24 mouse cellular contexts compared by ENCODE assay signal in the genomic region with DNA sequence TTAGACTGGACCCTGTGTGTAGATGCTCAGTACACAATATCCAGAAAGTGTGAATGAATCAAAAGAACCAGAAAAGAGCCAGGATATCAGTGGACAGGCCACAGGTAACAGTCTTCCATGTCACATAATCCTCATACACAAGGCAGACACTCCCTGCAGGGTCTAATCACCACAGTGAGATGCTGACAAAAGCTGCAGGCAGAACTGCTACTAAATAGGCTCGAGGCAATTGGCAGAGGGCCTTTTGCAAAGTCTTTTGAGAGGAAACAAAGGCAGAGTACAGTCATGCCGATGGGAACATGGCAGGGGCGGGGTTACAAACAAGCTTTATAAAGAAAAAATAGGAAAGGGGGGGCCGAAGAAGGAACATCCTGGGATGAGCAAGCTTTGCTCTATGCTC.
DNase-seq lines count a peak whose midpoint lies in the region; ATAC-seq and TF ChIP-seq lines count a peak whose summit lies in the region.
"Had no signal": no experiment of that assay in that cellular context is flagged by ENCODE, and none has a peak within 500 bp of the region (broad histone marks: within the 10 kb centered on the region; RNA-seq: fewer than 3 reads in every experiment).

No protein-coding gene starts in this region.

- no peak overlapping the region for H3K27ac ChIP-seq in embryonic facial prominence, embryonic 14.5 days (replicated peaks; ENCODE audit: low read depth, low read length)
- no peak overlapping the region for H3K27ac ChIP-seq in embryonic facial prominence, embryonic 10.5 days (replicated peaks)
- H3K27ac ChIP-seq in midbrain, embryonic 13.5 days = no peak overlapping the region
- H3K27ac ChIP-seq in midbrain, embryonic 15.5 days = no peak overlapping the region
- H3K27ac ChIP-seq in forebrain, embryonic 16.5 days (ENCODE audit: low read length) = no peak overlapping the region
- H3K27ac ChIP-seq in left cerebral cortex, adult 2 months = no peak overlapping the region
- H3K27ac ChIP-seq: embryonic facial prominence, embryonic 12.5 days; hindbrain, embryonic 12.5 days; intestine, embryonic 15.5 days; neural tube, embryonic 15.5 days; stomach, embryonic 15.5 days had no signal

- H3K4me2 ChIP-seq in embryonic facial prominence, embryonic 14.5 days (ENCODE audit: low read depth, low read length) = no peak overlapping the region
- no peak overlapping the region for H3K4me2 ChIP-seq in midbrain, embryonic 13.5 days (replicated peaks)
- H3K4me2 ChIP-seq in midbrain, embryonic 15.5 days = no peak overlapping the region
- H3K4me2 ChIP-seq in forebrain, embryonic 16.5 days (ENCODE audit: low read length) = no peak overlapping the region
- H3K4me2 ChIP-seq: embryonic facial prominence, embryonic 12.5 days; heart, embryonic 11.5 days; hindbrain, embryonic 12.5 days; intestine, embryonic 15.5 days; liver, embryonic 11.5 days; neural tube, embryonic 15.5 days; stomach, embryonic 15.5 days had no signal

- DNase-seq in embryonic facial prominence, embryonic 14.5 days (ENCODE audit: low spot score) = peak; percentile 2
- no peak for DNase-seq in embryonic facial prominence, embryonic 10.5 days (ENCODE audit: low spot score)
- DNase-seq in ZHBTc4 (ENCODE audit: low read depth, low spot score) (peak; percentile 69), adipocyte (ENCODE audit: low spot score) (no peak)
- no peak for DNase-seq in left cerebral cortex, adult 2 months (ENCODE audit: extremely low spot score in 1 of 2, low spot score in 2 of 2)
- DNase-seq: cerebellum, adult 9-10 months; heart, postnatal 10 days; kidney, adult 9 months; kidney, postnatal 36 days; lung, adult 18-20 months; lung, postnatal 14 days; right cerebral cortex, postnatal 25 days; thymus, adult 18-20 months had no signal

- intact Hi-C loops in left cerebral cortex, adult 2 months (cut with DNase I) = no loop called here

- no peaks in the 10 kb centered on the region for H3K36me3 ChIP-seq in embryonic facial prominence, embryonic 14.5 days (ENCODE audit: control insufficient read depth, insufficient read depth, low read length)
- H3K36me3 ChIP-seq in embryonic facial prominence, embryonic 10.5 days (replicated peaks) = no peaks in the 10 kb centered on the region
- no peaks in the 10 kb centered on the region for H3K36me3 ChIP-seq in midbrain, embryonic 13.5 days
- H3K36me3 ChIP-seq in midbrain, embryonic 15.5 days (replicated peaks) = no peaks in the 10 kb centered on the region
- no peaks in the 10 kb centered on the region for H3K36me3 ChIP-seq in forebrain, embryonic 16.5 days (ENCODE audit: control insufficient read depth, insufficient read depth)
- H3K36me3 ChIP-seq: embryonic facial prominence, embryonic 12.5 days; G1E; hindbrain, embryonic 12.5 days; intestine, embryonic 15.5 days; neural tube, embryonic 15.5 days; stomach, embryonic 15.5 days had no signal

- H3K9ac ChIP-seq in embryonic facial prominence, embryonic 14.5 days (ENCODE audit: low read depth, low read length) = no peak overlapping the region
- no peak overlapping the region for H3K9ac ChIP-seq in midbrain, embryonic 13.5 days (replicated peaks)
- no peak overlapping the region for H3K9ac ChIP-seq in midbrain, embryonic 15.5 days
- H3K9ac ChIP-seq in forebrain, embryonic 16.5 days (replicated peaks; ENCODE audit: low read depth, low read length) = no peak overlapping the region
- H3K9ac ChIP-seq: embryonic facial prominence, embryonic 12.5 days; hindbrain, embryonic 12.5 days; intestine, embryonic 15.5 days; neural tube, embryonic 15.5 days; stomach, embryonic 15.5 days had no signal

- H3K4me1 ChIP-seq in embryonic facial prominence, embryonic 14.5 days (ENCODE audit: control insufficient read depth, insufficient read depth, low read length) = no peaks in the 10 kb centered on the region
- no peaks in the 10 kb centered on the region for H3K4me1 ChIP-seq in embryonic facial prominence, embryonic 10.5 days
- peaks cover 8% of the 10 kb centered on the region for H3K4me1 ChIP-seq in midbrain, embryonic 13.5 days (replicated peaks)
- 0 out of 2 replicates have a peak, but pooled peaks cover 4% of the 10 kb centered on the region for H3K4me1 ChIP-seq in midbrain, embryonic 15.5 days
- H3K4me1 ChIP-seq in forebrain, embryonic 16.5 days (replicated peaks; ENCODE audit: control insufficient read depth, insufficient read depth, low read length) = peaks cover 6% of the 10 kb centered on the region
- H3K4me1 ChIP-seq: embryonic facial prominence, embryonic 12.5 days; intestine, embryonic 15.5 days; neural tube, embryonic 15.5 days; stomach, embryonic 15.5 days had no signal

- H3K27me3 ChIP-seq in embryonic facial prominence, embryonic 14.5 days (replicated peaks; ENCODE audit: control insufficient read depth, insufficient read depth, low read length) = no peaks in the 10 kb centered on the region
- no peaks in the 10 kb centered on the region for H3K27me3 ChIP-seq in embryonic facial prominence, embryonic 10.5 days (replicated peaks; ENCODE audit: low read depth, poor library complexity, severe bottlenecking)
- H3K27me3 ChIP-seq in midbrain, embryonic 13.5 days = no peaks in the 10 kb centered on the region
- no peaks in the 10 kb centered on the region for H3K27me3 ChIP-seq in midbrain, embryonic 15.5 days (replicated peaks)
- H3K27me3 ChIP-seq in forebrain, embryonic 16.5 days (replicated peaks; ENCODE audit: control insufficient read depth, insufficient read depth, low read length) = no peaks in the 10 kb centered on the region
- H3K27me3 ChIP-seq: embryonic facial prominence, embryonic 12.5 days; hindbrain, embryonic 12.5 days; intestine, embryonic 15.5 days; neural tube, embryonic 15.5 days; stomach, embryonic 15.5 days had no signal

- no peak for ATAC-seq in embryonic facial prominence, embryonic 14.5 days (ENCODE audit: low read depth)
- ATAC-seq in midbrain, embryonic 13.5 days = 0 out of 2 replicates have a peak, but pooled peaks have one; percentile 17
- no peak for ATAC-seq in midbrain, embryonic 15.5 days (replicated peaks)
- ATAC-seq in forebrain, embryonic 16.5 days = peak; percentile 68
- ATAC-seq: intestine, embryonic 15.5 days had no signal

- no peak overlapping the region for H3K4me3 ChIP-seq in embryonic facial prominence, embryonic 14.5 days (ENCODE audit: low read depth, low read length)
- no peak overlapping the region for H3K4me3 ChIP-seq in embryonic facial prominence, embryonic 10.5 days
- no peak overlapping the region for H3K4me3 ChIP-seq in midbrain, embryonic 13.5 days (replicated peaks)
- H3K4me3 ChIP-seq in midbrain, embryonic 15.5 days = no peak overlapping the region
- H3K4me3 ChIP-seq in forebrain, embryonic 16.5 days (replicated peaks; ENCODE audit: low read length) = no peak overlapping the region
- H3K4me3 ChIP-seq in left cerebral cortex, adult 2 months = no peak overlapping the region
- H3K4me3 ChIP-seq: embryonic facial prominence, embryonic 12.5 days; hindbrain, embryonic 12.5 days; intestine, embryonic 15.5 days; neural tube, embryonic 15.5 days; stomach, embryonic 15.5 days had no signal

- WGBS in embryonic facial prominence, embryonic 14.5 days = 49% methylated on average over 4 of the region's 4 CpGs
- WGBS in embryonic facial prominence, embryonic 10.5 days = 47% methylated on average over 4 of the region's 4 CpGs
- 25% methylated on average over 4 of the region's 4 CpGs for WGBS in midbrain, embryonic 13.5 days
- 26% methylated on average over 4 of the region's 4 CpGs for WGBS in midbrain, embryonic 15.5 days
- WGBS in forebrain, embryonic 16.5 days = 7% methylated on average over 4 of the region's 4 CpGs

- no peak for TF ChIP-seq CTCF in left cerebral cortex, adult 2 months (IDR thresholded peaks at IDR 0.05)

- H3K9me3 ChIP-seq in embryonic facial prominence, embryonic 14.5 days (ENCODE audit: control insufficient read depth, low read length) = no peaks in the 10 kb centered on the region
- no peaks in the 10 kb centered on the region for H3K9me3 ChIP-seq in embryonic facial prominence, embryonic 10.5 days
- H3K9me3 ChIP-seq in midbrain, embryonic 13.5 days = no peaks in the 10 kb centered on the region
- H3K9me3 ChIP-seq in midbrain, embryonic 15.5 days = no peaks in the 10 kb centered on the region
- no peaks in the 10 kb centered on the region for H3K9me3 ChIP-seq in forebrain, embryonic 16.5 days (ENCODE audit: control insufficient read depth, low read length)
- H3K9me3 ChIP-seq: embryonic facial prominence, embryonic 12.5 days; G1E; hindbrain, embryonic 12.5 days; intestine, embryonic 15.5 days; neural tube, embryonic 15.5 days; stomach, embryonic 15.5 days had no signal

Comparison
In these comparisons a context has a peak if more than half of its experiments do, and no peak if none do; other contexts are left out.
1. ATAC-seq: peak in midbrain, embryonic 13.5 days (single experiment) and forebrain, embryonic 16.5 days (single experiment); none in embryonic facial prominence, embryonic 14.5 days (single experiment) and midbrain, embryonic 15.5 days (single experiment).
2. DNase-seq: peak in embryonic facial prominence, embryonic 14.5 days (single experiment) and ZHBTc4 (single experiment); none in embryonic facial prominence, embryonic 10.5 days (single experiment), adipocyte (single experiment) and left cerebral cortex, adult 2 months (0 of 2).